Mouse (Mus musculus) cerebellum, postnatal 25 days (tissue): ENCODE measurements at regions not wholly inside any gene's neighbourhood (a gene's known extent, or its start where the extent isn't known, plus 50 kb on each side); places are given as distances from the start of the nearest gene placed in this dataset.

Source experiments
- DNase-seq, 2 experiments: peaks; one replicate each; pipeline ENCODE4 v3.0.0; 2021; ENCODE audit warnings: mixed read lengths in 2 of 2

- no peak for DNase-seq
These were observed 75.6 kb downstream of the Wdr5 start for GRCm38 (mm10) chr2:27590511-27590910.

DNA sequence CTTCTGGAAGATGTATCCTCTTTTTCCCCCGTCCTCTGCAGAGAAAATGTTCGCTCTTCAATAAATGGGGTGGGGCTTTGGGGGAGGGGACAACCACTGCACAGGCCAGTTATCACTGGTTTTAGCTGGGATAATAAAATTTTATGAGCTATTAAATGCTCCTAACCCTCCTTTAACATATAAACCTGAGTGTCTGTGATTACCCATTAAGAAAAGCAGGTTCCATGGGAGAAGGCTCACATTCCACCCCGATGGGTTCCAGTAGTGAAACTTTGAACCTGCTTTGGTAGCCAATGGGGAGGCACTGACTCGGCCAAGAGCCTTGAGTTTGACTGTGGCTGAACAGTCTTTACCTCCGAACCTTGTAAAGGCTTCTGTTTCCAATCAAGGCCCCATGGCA lies 76.7 kb downstream of the Wdr5 start:
- no peak for DNase-seq

GRCm38 (mm10) chr2:27593338-27593737 lies 78.4 kb downstream of the Wdr5 start:
- no peak for DNase-seq

DNA sequence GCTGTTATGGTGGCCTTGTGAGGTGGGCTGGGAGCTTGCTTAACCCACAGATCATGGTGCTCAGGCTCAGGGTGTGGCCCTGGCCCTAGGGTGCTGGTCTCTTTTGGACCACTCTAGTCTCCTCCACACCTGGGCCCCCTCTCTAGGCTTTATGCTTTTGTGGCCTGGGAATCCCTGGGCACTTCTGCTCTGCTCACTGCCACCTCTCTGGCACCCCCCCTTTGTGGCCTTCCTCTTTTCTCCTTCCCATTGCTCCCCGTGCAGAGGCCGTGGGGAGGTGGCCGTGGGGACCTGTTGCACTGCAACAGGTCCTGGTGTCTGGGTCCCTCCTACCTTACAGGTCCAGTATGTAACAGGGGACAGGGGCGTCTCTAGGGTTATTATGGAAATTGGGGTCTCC lies 80.3 kb downstream of the Wdr5 start:
- no peak for DNase-seq

DNA sequence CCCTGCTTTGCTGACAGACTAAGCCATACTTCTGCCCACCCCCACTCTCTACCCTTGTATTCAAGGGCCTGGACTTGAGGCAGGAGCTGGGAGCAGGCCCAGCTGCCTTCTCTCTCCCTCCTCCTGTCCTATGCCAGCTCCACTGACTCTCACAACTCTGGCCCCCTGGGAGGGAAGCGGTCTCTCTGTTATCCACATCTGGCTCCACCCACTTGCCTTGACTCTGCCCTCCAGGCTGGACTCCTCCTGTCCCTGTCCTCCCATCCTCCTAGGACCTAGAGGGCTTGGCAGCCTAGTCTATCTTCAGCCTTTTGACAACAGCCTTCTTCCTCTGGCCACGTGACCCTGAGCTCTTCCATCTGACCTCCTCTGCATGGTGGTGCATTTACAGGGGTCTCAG lies 80.0 kb upstream of the Rxra start:
- DNase-seq: no peak

- peak in 1 of 2 experiments; percentile 32 for DNase-seq
These were observed 79.3 kb upstream of the Rxra start for GRCm38 (mm10) chr2:27596966-27597365.

- peak; percentile 31 to 47 for DNase-seq
These were observed 78.3 kb upstream of the Rxra start for GRCm38 (mm10) chr2:27597901-27598300.

GRCm38 (mm10) chr2:27599061-27599768 lies 77.0 kb upstream of the Rxra start:
- peak; percentile 52 to 63 for DNase-seq

DNA sequence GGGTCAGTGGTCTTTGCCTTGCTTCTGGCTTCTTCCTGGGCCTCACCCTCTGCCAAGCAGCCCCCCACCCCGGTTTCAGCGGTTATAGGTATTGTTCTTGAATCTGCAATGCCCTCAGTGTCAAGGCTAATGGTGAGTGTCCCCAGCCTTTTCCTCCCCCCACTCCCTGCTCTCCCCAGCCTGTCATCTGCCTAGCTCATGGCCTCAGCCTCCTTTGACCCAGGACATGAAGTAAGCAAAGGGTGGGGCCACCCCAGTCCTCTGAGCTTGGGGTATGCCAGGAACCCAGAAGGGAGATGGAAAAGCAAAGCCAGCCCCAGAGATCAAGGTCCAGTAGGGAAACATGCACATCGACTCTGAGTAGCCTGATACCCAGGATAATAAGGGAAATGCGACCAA lies 76.5 kb upstream of the Rxra start:
- DNase-seq: no peak

DNA sequence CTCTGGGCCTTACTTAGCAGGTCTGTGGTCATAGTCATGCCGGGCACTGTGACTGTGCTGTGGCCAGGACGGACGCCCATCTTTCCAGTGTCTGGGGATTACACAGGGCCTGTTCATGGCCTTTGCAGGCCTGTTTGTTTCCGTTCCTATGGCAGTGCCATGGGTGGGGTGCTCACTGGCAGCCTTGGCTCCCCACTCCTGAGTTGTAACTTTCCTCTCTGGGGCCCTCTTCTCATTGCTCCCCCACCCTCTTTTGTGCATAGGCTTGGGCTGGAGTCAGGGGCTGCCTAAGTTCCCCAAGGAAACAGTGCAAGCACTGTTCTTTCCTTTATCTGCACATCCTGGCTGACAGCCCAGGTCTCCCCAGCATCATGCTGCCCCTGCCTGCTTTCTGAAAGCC lies 72.9 kb upstream of the Rxra start:
- no peak for DNase-seq

DNA sequence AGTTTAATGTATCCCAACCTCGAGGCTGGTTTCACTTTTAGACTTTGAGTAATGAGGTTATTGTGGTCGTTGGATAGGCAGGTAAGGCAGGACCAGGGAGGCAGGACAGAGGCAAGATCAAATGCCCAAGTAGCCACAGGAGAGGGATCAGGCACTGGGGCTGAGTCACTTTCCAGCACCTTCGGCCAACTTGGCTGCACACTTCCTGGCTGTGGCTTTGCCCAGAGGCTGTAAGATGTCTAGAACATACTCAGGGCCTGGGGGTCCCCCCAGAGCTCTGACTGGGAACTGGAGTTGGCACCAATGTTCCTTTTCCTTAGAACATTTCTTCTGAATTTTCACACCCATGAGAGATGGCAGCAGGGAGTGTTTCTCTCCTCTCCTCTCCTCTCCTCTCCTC lies 71.7 kb upstream of the Rxra start:
- no peak for DNase-seq

- no peak for DNase-seq
These were observed 69.4 kb upstream of the Rxra start for GRCm38 (mm10) chr2:27606816-27607215.

DNA sequence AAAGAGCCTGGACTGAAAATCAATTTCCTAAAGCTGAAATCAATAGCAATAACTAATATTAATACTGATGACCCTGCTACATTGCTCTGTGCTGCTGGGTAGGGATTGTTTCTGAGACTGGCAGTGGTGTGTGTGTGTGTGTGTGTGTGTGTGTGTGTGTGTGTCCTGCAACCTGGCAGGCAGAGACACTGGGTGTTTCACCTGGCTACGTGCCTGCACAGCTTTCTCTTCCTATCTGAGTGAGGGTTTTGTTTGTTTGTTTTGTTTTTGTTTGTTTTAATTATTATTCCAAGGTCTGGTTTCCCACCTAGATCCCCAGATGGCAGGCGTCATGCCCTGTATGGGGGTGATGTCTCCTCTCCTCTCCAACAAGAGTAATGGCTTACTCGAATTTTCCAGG lies 54.5 kb upstream of the Rxra start:
- DNase-seq: peak in 1 of 2 experiments; percentile 21

DNA sequence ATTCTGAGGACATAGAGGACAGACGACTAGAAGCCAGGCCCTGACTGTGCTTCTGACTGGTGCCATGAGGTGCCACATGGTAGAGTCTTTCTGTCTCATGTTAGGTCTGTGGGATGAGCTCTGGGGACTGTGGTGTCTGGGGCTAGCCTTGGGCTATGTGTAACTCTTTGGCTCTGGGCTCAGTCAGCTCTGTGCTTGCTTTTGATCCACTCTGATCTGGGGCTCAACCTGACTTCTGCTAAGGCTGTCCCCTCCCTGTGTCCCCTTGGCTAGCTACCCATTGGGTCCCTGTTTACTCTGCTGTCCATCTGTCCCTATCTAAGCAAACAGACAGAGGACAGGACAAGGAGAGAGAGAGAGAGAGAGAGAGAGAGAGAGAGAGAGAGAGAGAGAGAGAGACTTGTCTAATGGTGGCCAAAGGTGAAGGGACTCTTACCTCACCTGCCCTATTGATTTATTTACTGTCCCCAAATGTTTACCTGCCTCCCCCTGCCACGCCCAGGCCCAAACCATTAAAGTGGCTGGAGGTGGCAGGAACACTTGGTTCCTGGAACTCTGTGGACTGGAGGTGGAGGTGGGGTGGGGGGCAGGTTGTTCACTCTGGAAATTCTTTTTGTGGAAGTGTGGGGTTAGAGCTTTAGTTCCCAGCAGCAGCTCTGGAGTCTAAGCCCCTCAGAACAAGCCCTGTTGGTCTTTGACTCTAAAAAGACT lies 51.4 kb upstream of the Rxra start:
- DNase-seq: no peak
